Mouse (Mus musculus) midbrain, embryonic 14.5 days (tissue): ENCODE measurements at regions not wholly inside any gene's neighbourhood (a gene's known extent, or its start where the extent isn't known, plus 50 kb on each side); places are given as distances from the start of the nearest gene placed in this dataset.

Experiments
- ATAC-seq: fragments of 200-750 bp; cut with Nextera tagmentation; 2 replicates; pipeline ENCODE4 v1.8.0; 2017; ENCODE audit warnings: moderate number of reproducible peaks, moderate library complexity; ENCODE audit not compliant: low FRiP score, low TSS enrichment
- DNase-seq: peaks from one replicate; pipeline ENCODE4 v3.0.0-alpha.2; 2015
- H3K27ac ChIP-seq: fragments of 300-500 bp; sonication (generic); replicated peaks from 2 replicates; pipeline ENCODE4 v1.5.1; 2014; ENCODE audit warnings: mild to moderate bottlenecking, low read depth, low read length, moderate library complexity
- H3K27me3 ChIP-seq: fragments of 300-500 bp; sonication (generic); 2 replicates; pipeline ENCODE4 v1.6.1; 2014; ENCODE audit warnings: low read length, control low read depth, mixed read lengths; ENCODE audit not compliant: control insufficient read depth, insufficient read depth
- H3K36me3 ChIP-seq: fragments of 300-500 bp; sonication (generic); 2 replicates; pipeline ENCODE4 v1.6.1; 2014; ENCODE audit warnings: low read length, control low read depth; ENCODE audit not compliant: control insufficient read depth, insufficient read depth
- H3K4me1 ChIP-seq: fragments of 300-500 bp; sonication (generic); 2 replicates; pipeline ENCODE4 v1.6.1; 2014; ENCODE audit warnings: mild to moderate bottlenecking, antibody characterized with exemption, low read length, control low read depth; ENCODE audit not compliant: control insufficient read depth, insufficient read depth
- H3K4me2 ChIP-seq: fragments of 300-500 bp; sonication (generic); 2 replicates; pipeline ENCODE4 v1.6.1; 2014; ENCODE audit warnings: mild to moderate bottlenecking, low read length, moderate library complexity
- H3K4me3 ChIP-seq: fragments of 300-500 bp; sonication (generic); replicated peaks from 2 replicates; pipeline ENCODE4 v1.5.1; 2014; ENCODE audit warnings: low read depth, low read length
- H3K9ac ChIP-seq: fragments of 300-500 bp; sonication (generic); replicated peaks from 2 replicates; pipeline ENCODE4 v1.6.1; 2014; ENCODE audit warnings: mild to moderate bottlenecking, low read length, moderate library complexity
- H3K9me3 ChIP-seq: fragments of 300-500 bp; sonication (generic); 2 replicates; pipeline ENCODE4 v1.6.1; 2016; ENCODE audit warnings: low read length, control low read depth, mixed read lengths; ENCODE audit not compliant: control insufficient read depth
- WGBS: fragments of 180-500 bp; shearing (Covaris S2); extraction: QIAGEN DNeasy Blood & Tissue Kit; methylation state at CpG from one replicate; pipeline ENCODE4 v1.1.7; 2014; 5-methylcytosine and 5-hydroxymethylcytosine counted together

- no peaks in the 10 kb centered on the region for H3K27me3 ChIP-seq
- H3K36me3 ChIP-seq, result no peaks in the 10 kb centered on the region
- no peaks in the 10 kb centered on the region for H3K9me3 ChIP-seq
- WGBS, result 93% methylated on average over 8 of the region's 8 CpGs
- H3K27ac ChIP-seq, result no peak overlapping the region
- no peak overlapping the region for H3K4me2 ChIP-seq
- H3K9ac ChIP-seq, result no peak overlapping the region
- no peaks in the 10 kb centered on the region for H3K4me1 ChIP-seq
- no peak for ATAC-seq
- no peak overlapping the region for H3K4me3 ChIP-seq
- no peak for DNase-seq
Measured at GRCm38 (mm10) chr7:136530006-136530785, 364.2 kb upstream of the Mgmt start.

GRCm38 (mm10) chr7:136531301-136531700 is 363.1 kb upstream of the Mgmt start:
- no peak for ATAC-seq
- peak; percentile 35 for DNase-seq
- no peak overlapping the region for H3K9ac ChIP-seq
- no peaks in the 10 kb centered on the region for H3K4me1 ChIP-seq
- no peak overlapping the region for H3K4me2 ChIP-seq
- no peak overlapping the region for H3K4me3 ChIP-seq
- no peaks in the 10 kb centered on the region for H3K36me3 ChIP-seq
- 49% methylated on average over 7 of the region's 7 CpGs for WGBS
- no peak overlapping the region for H3K27ac ChIP-seq
- H3K27me3 ChIP-seq, result no peaks in the 10 kb centered on the region
- no peaks in the 10 kb centered on the region for H3K9me3 ChIP-seq

GRCm38 (mm10) chr7:136541876-136542655 is 352.3 kb upstream of the Mgmt start:
- Histone ChIP-seq H3K9ac (no peak overlapping the region), H3K27ac (no peak overlapping the region), H3K27me3 (no peaks in the 10 kb centered on the region), H3K36me3 (no peaks in the 10 kb centered on the region), H3K4me3 (no peak overlapping the region), H3K4me2 (no peak overlapping the region), H3K9me3 (no peaks in the 10 kb centered on the region), H3K4me1 (peaks cover 4% of the 10 kb centered on the region)
- ATAC-seq, result no peak
- peak; percentile 11 for DNase-seq

- 78% methylated on average over 7 of the region's 7 CpGs for WGBS
- no peaks in the 10 kb centered on the region for H3K9me3 ChIP-seq
- DNase-seq (no peak), ATAC-seq (no peak)
- no peak overlapping the region for H3K27ac ChIP-seq
- H3K9ac ChIP-seq, result no peak overlapping the region
- peaks cover 4% of the 10 kb centered on the region for H3K4me1 ChIP-seq
- H3K36me3 ChIP-seq, result no peaks in the 10 kb centered on the region
- no peak overlapping the region for H3K4me2 ChIP-seq
- H3K4me3 ChIP-seq, result no peak overlapping the region
- no peaks in the 10 kb centered on the region for H3K27me3 ChIP-seq
Measured at GRCm38 (mm10) chr7:136542896-136543295, 351.5 kb upstream of the Mgmt start.

GRCm38 (mm10) chr7:136547837-136548236 is 346.6 kb upstream of the Mgmt start:
- WGBS, result 76% methylated on average over 3 of the region's 3 CpGs
- DNase-seq, result no peak
- Histone ChIP-seq H3K36me3 (no peaks in the 10 kb centered on the region), H3K4me1 (no peaks in the 10 kb centered on the region), H3K27ac (no peak overlapping the region), H3K4me2 (no peak overlapping the region), H3K9me3 (no peaks in the 10 kb centered on the region), H3K27me3 (no peaks in the 10 kb centered on the region), H3K9ac (no peak overlapping the region), H3K4me3 (no peak overlapping the region)
- ATAC-seq, result no peak

- WGBS, result 73% methylated on average over 4 of the region's 4 CpGs
Measured at GRCm38 (mm10) chr7:136556436-136556835, 338.0 kb upstream of the Mgmt start.

GRCm38 (mm10) chr7:136559536-136559935 is 334.9 kb upstream of the Mgmt start:
- DNase-seq (no peak), ATAC-seq (no peak)
- no peaks in the 10 kb centered on the region for H3K27me3 ChIP-seq
- no peak overlapping the region for H3K27ac ChIP-seq
- no peak overlapping the region for H3K4me2 ChIP-seq
- H3K36me3 ChIP-seq, result no peaks in the 10 kb centered on the region
- H3K4me1 ChIP-seq, result no peaks in the 10 kb centered on the region
- no peaks in the 10 kb centered on the region for H3K9me3 ChIP-seq
- WGBS, result 73% methylated on average over 6 of the region's 6 CpGs
- no peak overlapping the region for H3K9ac ChIP-seq
- H3K4me3 ChIP-seq, result no peak overlapping the region

More at GRCm38 (mm10) chr7:136556436-136556835, 338.0 kb upstream of the Mgmt start:
- no peak overlapping the region for H3K27ac ChIP-seq
- no peak overlapping the region for H3K9ac ChIP-seq
- H3K27me3 ChIP-seq, result no peaks in the 10 kb centered on the region
- H3K4me1 ChIP-seq, result no peaks in the 10 kb centered on the region
- ATAC-seq (no peak), DNase-seq (no peak)
- no peak overlapping the region for H3K4me3 ChIP-seq
- no peaks in the 10 kb centered on the region for H3K36me3 ChIP-seq
- no peak overlapping the region for H3K4me2 ChIP-seq
- no peaks in the 10 kb centered on the region for H3K9me3 ChIP-seq

- no peak overlapping the region for H3K9ac ChIP-seq
- ATAC-seq, result no peak
- H3K4me1 ChIP-seq, result no peaks in the 10 kb centered on the region
- H3K27ac ChIP-seq, result no peak overlapping the region
- H3K4me2 ChIP-seq, result no peak overlapping the region
- H3K9me3 ChIP-seq, result no peaks in the 10 kb centered on the region
- H3K36me3 ChIP-seq, result no peaks in the 10 kb centered on the region
- H3K4me3 ChIP-seq, result no peak overlapping the region
- H3K27me3 ChIP-seq, result no peaks in the 10 kb centered on the region
- 42% methylated on average over 7 of the region's 7 CpGs for WGBS
- no peak for DNase-seq
Measured at GRCm38 (mm10) chr7:136570911-136571310, 323.5 kb upstream of the Mgmt start.

- ATAC-seq, result no peak
- peak; percentile 14 for DNase-seq
- H3K9ac ChIP-seq, result no peak overlapping the region
- no peak overlapping the region for H3K4me3 ChIP-seq
- no peak overlapping the region for H3K27ac ChIP-seq
- H3K4me1 ChIP-seq, result peaks cover 13% of the 10 kb centered on the region
- H3K27me3 ChIP-seq, result no peaks in the 10 kb centered on the region; the same call in 1 of the 2 replicates
- H3K36me3 ChIP-seq, result no peaks in the 10 kb centered on the region
- WGBS, result 57% methylated on average over 12 of the region's 12 CpGs
- H3K4me2 ChIP-seq, result no peak overlapping the region
- no peaks in the 10 kb centered on the region for H3K9me3 ChIP-seq
Measured at GRCm38 (mm10) chr7:136581896-136582295, 312.5 kb upstream of the Mgmt start.
